Mouse (Mus musculus): Measurements from ENCODE around the gene Aldob.

GRCm38 (mm10) chr4:49567613-49568012 is 18.3 kb upstream of the Aldob start:
- TF ChIP-seq POLR2A (IDR thresholded peaks at IDR 0.05; ENCODE audit: insufficient read depth, low read length) (no peak), CTCF (IDR thresholded peaks at IDR 0.05; ENCODE audit: low read depth, low read length) (peak; percentile 27)
